ENCODE assay signal across 26 mouse cellular contexts in the genomic region with DNA sequence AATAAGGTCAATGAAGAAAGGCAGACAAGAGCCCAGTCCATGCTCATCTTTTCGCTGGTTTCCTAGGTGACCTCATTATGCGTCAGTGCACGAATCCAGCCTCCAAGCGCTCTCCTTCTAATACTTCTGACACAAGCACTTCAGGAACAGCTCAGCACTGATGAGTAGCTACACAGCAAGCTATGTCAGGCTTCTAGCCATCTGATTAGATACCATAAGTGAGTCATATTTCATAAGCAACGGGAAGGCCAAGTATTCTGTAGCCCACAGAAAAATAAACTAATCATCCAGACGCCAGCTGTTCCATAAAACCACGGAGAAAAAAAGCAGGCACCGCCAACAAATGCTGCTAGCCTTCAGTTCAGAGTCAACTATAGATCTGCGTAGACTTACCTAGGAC. TPM values are rescaled to one million over a fixed set of nuclear protein-coding genes. Genes with fewer than 3 reads are reported as not detected.
DNase-seq lines count a peak whose midpoint lies in the region; ATAC-seq and TF ChIP-seq lines count a peak whose summit lies in the region.
"Had no signal": no experiment of that assay in that cellular context is flagged by ENCODE, and none has a peak within 500 bp of the region (broad histone marks: within the 10 kb centered on the region; RNA-seq: fewer than 3 reads in every experiment).

No protein-coding gene starts in this region.

- H3K9me3 ChIP-seq in hindbrain, embryonic 13.5 days: no peaks in the 10 kb centered on the region
- H3K9me3 ChIP-seq in hindbrain, embryonic 10.5 days: no peaks in the 10 kb centered on the region
- no peaks in the 10 kb centered on the region for H3K9me3 ChIP-seq in liver, embryonic 12.5 days (replicated peaks)
- no peaks in the 10 kb centered on the region for H3K9me3 ChIP-seq in hindbrain, postnatal 0 days (ENCODE audit: low read length)
- H3K9me3 ChIP-seq: heart, embryonic 10.5 days; limb, embryonic 10.5 days; liver, embryonic 13.5 days; neural tube, embryonic 13.5 days had no signal

- DNase-seq in hindbrain, embryonic 10.5 days (ENCODE audit: low spot score): no peak
- peak; percentile 12 for DNase-seq in liver, adult 2 months (ENCODE audit: extremely low read depth, low read depth, low spot score)
- peak; percentile 3 for DNase-seq in hindbrain, postnatal 0 days (ENCODE audit: low spot score)
- no peak for DNase-seq in kidney, adult 18-20 months
- DNase-seq in kidney, postnatal 4 days: no peak
- DNase-seq: adrenal gland, adult 8-10 months; cerebellum, adult 11-12 months; cerebellum, postnatal 36 days; heart, postnatal 4 days; kidney, adult 11 months; kidney, postnatal 10 days; liver, embryonic 13.5 days had no signal

- no peaks in the 10 kb centered on the region for H3K27me3 ChIP-seq in hindbrain, embryonic 13.5 days
- no peaks in the 10 kb centered on the region for H3K27me3 ChIP-seq in hindbrain, embryonic 10.5 days (ENCODE audit: insufficient read depth, poor library complexity, severe bottlenecking)
- H3K27me3 ChIP-seq in liver, adult 2 months (ENCODE audit: control insufficient read depth, insufficient read depth, low read length): no peaks in the 10 kb centered on the region
- no peaks in the 10 kb centered on the region for H3K27me3 ChIP-seq in liver, embryonic 12.5 days (replicated peaks)
- no peaks in the 10 kb centered on the region for H3K27me3 ChIP-seq in C2C12 (ENCODE audit: control insufficient read depth, insufficient read depth, insufficient read length)
- H3K27me3 ChIP-seq in hindbrain, postnatal 0 days (ENCODE audit: insufficient read depth, low read length): no peaks in the 10 kb centered on the region
- H3K27me3 ChIP-seq: liver, embryonic 13.5 days; neural tube, embryonic 13.5 days had no signal

- WGBS in hindbrain, embryonic 13.5 days: 72% methylated on average over 9 of the region's 9 CpGs
- WGBS in hindbrain, embryonic 10.5 days: 85% methylated on average over 9 of the region's 9 CpGs
- WGBS in liver, adult 2 months: 70% methylated on average over 9 of the region's 9 CpGs
- WGBS in liver, embryonic 12.5 days (ENCODE audit: insufficient replicate concordance): 70% methylated on average over 9 of the region's 9 CpGs
- WGBS in hindbrain, postnatal 0 days: 63% methylated on average over 9 of the region's 9 CpGs

- H3K27ac ChIP-seq in hindbrain, embryonic 13.5 days: no peak overlapping the region
- no peak overlapping the region for H3K27ac ChIP-seq in hindbrain, embryonic 10.5 days
- H3K27ac ChIP-seq in liver, adult 2 months (replicated peaks; ENCODE audit: insufficient read depth, low read depth, low read length): no peak overlapping the region
- no peak overlapping the region for H3K27ac ChIP-seq in liver, embryonic 12.5 days
- no peak overlapping the region for H3K27ac ChIP-seq in hindbrain, postnatal 0 days
- H3K27ac ChIP-seq: heart, embryonic 10.5 days; left cerebral cortex, adult 2 months; limb, embryonic 10.5 days; liver, embryonic 13.5 days; neural tube, embryonic 13.5 days had no signal

- H3ac ChIP-seq in C2C12 (ENCODE audit: control insufficient read depth, insufficient read length, low read depth): no peak overlapping the region

- TF ChIP-seq POLR2A in liver, adult 2 months (IDR thresholded peaks at IDR 0.05; ENCODE audit: extremely low read depth, insufficient read depth, low read length): no peak

- H3K79me3 ChIP-seq in C2C12 (ENCODE audit: low read depth): no peaks in the 10 kb centered on the region

- H3K9ac ChIP-seq in hindbrain, embryonic 13.5 days: no peak overlapping the region
- H3K9ac ChIP-seq in liver, adult 2 months (ENCODE audit: low read depth, low read length): no peak overlapping the region
- no peak overlapping the region for H3K9ac ChIP-seq in liver, embryonic 12.5 days
- no peak overlapping the region for H3K9ac ChIP-seq in hindbrain, postnatal 0 days (replicated peaks; ENCODE audit: low read length)
- H3K9ac ChIP-seq: liver, embryonic 13.5 days; neural tube, embryonic 13.5 days had no signal

- H3K4me3 ChIP-seq in hindbrain, embryonic 13.5 days: no peak overlapping the region
- H3K4me3 ChIP-seq in hindbrain, embryonic 10.5 days: no peak overlapping the region
- H3K4me3 ChIP-seq in liver, adult 2 months (ENCODE audit: insufficient read depth, low read depth, low read length): no peak overlapping the region
- no peak overlapping the region for H3K4me3 ChIP-seq in liver, embryonic 12.5 days
- no peak overlapping the region for H3K4me3 ChIP-seq in C2C12 (ENCODE audit: insufficient read depth, poor library complexity, severe bottlenecking)
- no peak overlapping the region for H3K4me3 ChIP-seq in hindbrain, postnatal 0 days (ENCODE audit: low read length)
- H3K4me3 ChIP-seq: erythroblast, embryonic 14.5 days; heart, embryonic 10.5 days; left cerebral cortex, adult 2 months; limb, embryonic 10.5 days; liver, embryonic 13.5 days; neural tube, embryonic 13.5 days had no signal

- ATAC-seq in hindbrain, embryonic 13.5 days (ENCODE audit: low FRiP score): peak; percentile 32; the same call in 1 of the 2 replicates
- ATAC-seq in liver, embryonic 12.5 days: no peak
- no peak for ATAC-seq in hindbrain, postnatal 0 days
- ATAC-seq: forebrain, embryonic 14.5 days; lung, postnatal 0 days had no signal

- no peaks in the 10 kb centered on the region for H3K36me3 ChIP-seq in hindbrain, embryonic 13.5 days
- H3K36me3 ChIP-seq in hindbrain, embryonic 10.5 days: no peaks in the 10 kb centered on the region
- no peaks in the 10 kb centered on the region for H3K36me3 ChIP-seq in liver, adult 2 months (ENCODE audit: control insufficient read depth, insufficient read depth, low read length)
- H3K36me3 ChIP-seq in liver, embryonic 12.5 days: no peaks in the 10 kb centered on the region
- H3K36me3 ChIP-seq in C2C12 (ENCODE audit: control insufficient read depth, insufficient read depth): no peaks in the 10 kb centered on the region
- H3K36me3 ChIP-seq in hindbrain, postnatal 0 days (ENCODE audit: insufficient read depth, low read length): no peaks in the 10 kb centered on the region
- H3K36me3 ChIP-seq: heart, embryonic 10.5 days; limb, embryonic 10.5 days; liver, embryonic 13.5 days; neural tube, embryonic 13.5 days had no signal

- TF ChIP-seq CTCF in liver, adult 2 months (IDR thresholded peaks at IDR 0.05; ENCODE audit: low read depth, low read length): no peak
- TF ChIP-seq CTCF in C2C12 (IDR thresholded peaks at IDR 0.05; ENCODE audit: control insufficient read depth, insufficient read depth, insufficient read length): no peak
- no peak for TF ChIP-seq CTCF in hindbrain, postnatal 0 days (IDR thresholded peaks at IDR 0.05; ENCODE audit: low read depth)

- no peak overlapping the region for H3K4me2 ChIP-seq in hindbrain, embryonic 13.5 days
- H3K4me2 ChIP-seq in liver, embryonic 12.5 days: no peak overlapping the region
- H3K4me2 ChIP-seq in hindbrain, postnatal 0 days (ENCODE audit: low read depth, low read length): no peak overlapping the region
- H3K4me2 ChIP-seq: liver, embryonic 13.5 days; neural tube, embryonic 13.5 days had no signal

- H3K4me1 ChIP-seq in hindbrain, embryonic 13.5 days (replicated peaks): no peaks in the 10 kb centered on the region
- H3K4me1 ChIP-seq in hindbrain, embryonic 10.5 days (replicated peaks): no peaks in the 10 kb centered on the region
- no peaks in the 10 kb centered on the region for H3K4me1 ChIP-seq in liver, adult 2 months (ENCODE audit: control insufficient read depth, insufficient read depth, low read length)
- no peaks in the 10 kb centered on the region for H3K4me1 ChIP-seq in liver, embryonic 12.5 days
- H3K4me1 ChIP-seq in hindbrain, postnatal 0 days (ENCODE audit: insufficient read depth, low read length): no peaks in the 10 kb centered on the region
- H3K4me1 ChIP-seq: heart, embryonic 10.5 days; limb, embryonic 10.5 days; liver, embryonic 13.5 days; neural tube, embryonic 13.5 days had no signal

- no peaks in the 10 kb centered on the region for H3K79me2 ChIP-seq in liver, adult 2 months (ENCODE audit: control insufficient read depth, insufficient read depth, low read length)
- no peaks in the 10 kb centered on the region for H3K79me2 ChIP-seq in C2C12 (ENCODE audit: control insufficient read depth, insufficient read depth)

TF ChIP-seq in C2C12, 6 proteins besides CTCF, POLR2A, EP300 and RAD21:
- TF ChIP-seq MYOG (IDR thresholded peaks at IDR 0.05; ENCODE audit: control insufficient read depth, extremely low read depth, insufficient read length) (no peak), MYOD1 (IDR thresholded peaks at IDR 0.05; ENCODE audit: control insufficient read depth, insufficient read length, low read depth) (peak; percentile 70), USF1 (IDR thresholded peaks at IDR 0.05; ENCODE audit: low read depth) (no peak), FOSL1 (IDR thresholded peaks at IDR 0.05; ENCODE audit: insufficient read depth, low read length, poor library complexity, severe bottlenecking) (peak; percentile 20), CEBPB (IDR thresholded peaks at IDR 0.05; ENCODE audit: low read depth) (no peak), MAX (IDR thresholded peaks at IDR 0.05) (no peak)

RNA-seq across cellular contexts. Expression of a gene that starts 24.6 kb away (rescaled TPM):
- polyA plus RNA-seq in hindbrain, embryonic 13.5 days (2015; fragmentation: Nextera tagmentation; extraction: Ambion mirVana): not detected in 2 replicates
- not detected in 2 replicates for polyA plus RNA-seq in hindbrain, embryonic 10.5 days (2016; fragmentation: Nextera tagmentation; extraction: Ambion mirVana)
- not detected in 2 replicates for total RNA-seq in liver, adult 2 months (2014; rRNA removed)
- not detected in 2 replicates for polyA plus RNA-seq in liver, adult 2 months (2012; rRNA removed)
- polyA plus RNA-seq in liver, embryonic 12.5 days (2016; fragmentation: Nextera tagmentation; extraction: Ambion mirVana): not detected in 2 replicates
- not detected for polyA plus RNA-seq in C2C12 (2012; fragmentation: generic; extraction: Trizol)
- not detected in 2 replicates for total RNA-seq in hindbrain, postnatal 0 days (2014; rRNA removed)
- polyA plus RNA-seq in hindbrain, postnatal 0 days (2015; fragmentation: Nextera tagmentation; extraction: Ambion mirVana): not detected in 2 replicates
- total RNA-seq: adrenal gland, adult 8-10 months; ES-E14; gastrocnemius, postnatal 4 days; heart, postnatal 4 days; left cerebral cortex, adult 2 months; megakaryocyte, adult 5-6 weeks had no signal
- polyA plus RNA-seq: erythroblast, embryonic 14.5 days; forebrain, embryonic 14.5 days; heart, embryonic 10.5 days; limb, embryonic 10.5 days; liver, embryonic 13.5 days; lung, postnatal 0 days; neural tube, embryonic 13.5 days; small intestine, adult 2 months had no signal

Comparison
In these comparisons a context has a peak if more than half of its experiments do, and no peak if none do; other contexts are left out.
1. DNase-seq: peak in liver, adult 2 months (single experiment) and hindbrain, postnatal 0 days (single experiment); none in hindbrain, embryonic 10.5 days (single experiment), kidney, adult 18-20 months (single experiment) and kidney, postnatal 4 days (0 of 2).